ENCODE assay signal across 8 mouse cellular contexts in genomic region chr6:142867471-142868055, GRCm38 (mm10).
A peak's percentile ranks its signal among the peaks of the same experiment; 100 is the strongest.
DNase-seq lines count a peak whose midpoint lies in the region; ATAC-seq lines count a peak whose summit lies in the region.

No protein-coding gene starts in this region.

- H3K9ac ChIP-seq in limb, embryonic 12.5 days (replicated peaks), result no peak overlapping the region
- H3K9ac ChIP-seq in forebrain, embryonic 12.5 days, result peak overlapping the region; percentile 34; the same call in 1 of the 2 replicates
- peak overlapping the region; percentile 1; the same call in 1 of the 2 replicates for H3K9ac ChIP-seq in neural tube, embryonic 11.5 days (ENCODE audit: low read length)

- no peaks in the 10 kb centered on the region for H3K36me3 ChIP-seq in limb, embryonic 12.5 days
- H3K36me3 ChIP-seq in limb, embryonic 10.5 days, result no peaks in the 10 kb centered on the region
- H3K36me3 ChIP-seq in forebrain, embryonic 12.5 days (replicated peaks), result no peaks in the 10 kb centered on the region
- H3K36me3 ChIP-seq in neural tube, embryonic 11.5 days (ENCODE audit: control insufficient read depth, insufficient read depth, low read length), result no peaks in the 10 kb centered on the region

- no peaks in the 10 kb centered on the region for H3K9me3 ChIP-seq in limb, embryonic 12.5 days
- no peaks in the 10 kb centered on the region for H3K9me3 ChIP-seq in limb, embryonic 10.5 days (replicated peaks)
- no peaks in the 10 kb centered on the region for H3K9me3 ChIP-seq in forebrain, embryonic 12.5 days
- H3K9me3 ChIP-seq in neural tube, embryonic 11.5 days (ENCODE audit: control insufficient read depth, low read length), result no peaks in the 10 kb centered on the region

- no peak overlapping the region for H3K4me2 ChIP-seq in limb, embryonic 12.5 days
- H3K4me2 ChIP-seq in forebrain, embryonic 12.5 days, result peak overlapping the region; percentile 22
- H3K4me2 ChIP-seq in neural tube, embryonic 11.5 days (ENCODE audit: low read depth), result peak overlapping the region; percentile 4; the same call in 1 of the 2 replicates

- 0 out of 2 replicates have a peak, but pooled peaks cover 3% of the 10 kb centered on the region for H3K4me1 ChIP-seq in limb, embryonic 12.5 days (replicated peaks)
- H3K4me1 ChIP-seq in limb, embryonic 10.5 days, result peaks cover 9% of the 10 kb centered on the region
- H3K4me1 ChIP-seq in forebrain, embryonic 12.5 days, result peaks cover 20% of the 10 kb centered on the region
- 0 out of 2 replicates have a peak, but pooled peaks cover 3% of the 10 kb centered on the region for H3K4me1 ChIP-seq in neural tube, embryonic 11.5 days (ENCODE audit: control insufficient read depth, insufficient read depth, low read length)

- no peak; the same call in 1 of the 2 replicates for ATAC-seq in limb, embryonic 12.5 days (ENCODE audit: insufficient number of reproducible peaks, insufficient read depth, low FRiP score, low TSS enrichment, low read depth)
- peak; percentile 89 for ATAC-seq in forebrain, embryonic 12.5 days (ENCODE audit: low FRiP score)
- peak; percentile 84 for ATAC-seq in neural tube, embryonic 11.5 days (ENCODE audit: insufficient read depth, low FRiP score, low TSS enrichment)

- 32% methylated on average over 9 of the region's 9 CpGs for WGBS in limb, embryonic 12.5 days
- 38% methylated on average over 9 of the region's 9 CpGs for whole genome bisulfite sequencing in limb, embryonic 10.5 days
- 13% methylated on average over 9 of the region's 9 CpGs for WGBS in forebrain, embryonic 12.5 days
- 13% methylated on average over 9 of the region's 9 CpGs for WGBS in neural tube, embryonic 11.5 days

- no peaks in the 10 kb centered on the region for H3K27me3 ChIP-seq in limb, embryonic 12.5 days
- H3K27me3 ChIP-seq in limb, embryonic 10.5 days (ENCODE audit: low read depth, poor library complexity, severe bottlenecking), result no peaks in the 10 kb centered on the region
- 0 out of 2 replicates have a peak, but pooled peaks cover 5% of the 10 kb centered on the region for H3K27me3 ChIP-seq in forebrain, embryonic 12.5 days
- no peaks in the 10 kb centered on the region for H3K27me3 ChIP-seq in neural tube, embryonic 11.5 days (ENCODE audit: control insufficient read depth, insufficient read depth, low read length)

- H3K4me3 ChIP-seq in limb, embryonic 12.5 days (replicated peaks), result no peak overlapping the region
- no peak overlapping the region for H3K4me3 ChIP-seq in limb, embryonic 10.5 days
- H3K4me3 ChIP-seq in forebrain, embryonic 12.5 days (replicated peaks), result no peak overlapping the region
- no peak overlapping the region for H3K4me3 ChIP-seq in neural tube, embryonic 11.5 days (ENCODE audit: low read depth, low read length)

- DNase-seq in limb, embryonic 10.5 days (ENCODE audit: low spot score), result no peak
- DNase-seq in brain, embryonic 18.5 days (ENCODE audit: low read depth, low spot score), result peak; percentile 51
- peak; percentile 28 to 47 for DNase-seq in layer of hippocampus, postnatal 10 days (ENCODE audit: low spot score in 2 of 2)
- DNase-seq in neural tube, embryonic 11.5 days (ENCODE audit: low spot score), result peak; percentile 64
- DNase-seq in adipocyte (ENCODE audit: low spot score), result no peak
- no peak for DNase-seq in gastrocnemius, adult 8-10 months (ENCODE audit: low spot score in 2 of 2)

- 0 out of 2 replicates have a peak overlapping the region, but pooled peaks have one; percentile 12 for H3K27ac ChIP-seq in limb, embryonic 12.5 days
- H3K27ac ChIP-seq in limb, embryonic 10.5 days, result no peak overlapping the region
- peak overlapping the region; percentile 88 for H3K27ac ChIP-seq in forebrain, embryonic 12.5 days
- peak overlapping the region; percentile 79 for H3K27ac ChIP-seq in neural tube, embryonic 11.5 days (ENCODE audit: low read depth, low read length)

Comparison
In these comparisons a context has a peak if more than half of its experiments do, and no peak if none do; other contexts are left out.
1. DNase-seq: peak in brain, embryonic 18.5 days (single experiment), layer of hippocampus, postnatal 10 days (2 of 2) and neural tube, embryonic 11.5 days (single experiment); none in limb, embryonic 10.5 days (single experiment), adipocyte (single experiment) and gastrocnemius, adult 8-10 months (0 of 2).